Comparison of ENCODE assay signal across 9 mouse cellular contexts in the genomic region with DNA sequence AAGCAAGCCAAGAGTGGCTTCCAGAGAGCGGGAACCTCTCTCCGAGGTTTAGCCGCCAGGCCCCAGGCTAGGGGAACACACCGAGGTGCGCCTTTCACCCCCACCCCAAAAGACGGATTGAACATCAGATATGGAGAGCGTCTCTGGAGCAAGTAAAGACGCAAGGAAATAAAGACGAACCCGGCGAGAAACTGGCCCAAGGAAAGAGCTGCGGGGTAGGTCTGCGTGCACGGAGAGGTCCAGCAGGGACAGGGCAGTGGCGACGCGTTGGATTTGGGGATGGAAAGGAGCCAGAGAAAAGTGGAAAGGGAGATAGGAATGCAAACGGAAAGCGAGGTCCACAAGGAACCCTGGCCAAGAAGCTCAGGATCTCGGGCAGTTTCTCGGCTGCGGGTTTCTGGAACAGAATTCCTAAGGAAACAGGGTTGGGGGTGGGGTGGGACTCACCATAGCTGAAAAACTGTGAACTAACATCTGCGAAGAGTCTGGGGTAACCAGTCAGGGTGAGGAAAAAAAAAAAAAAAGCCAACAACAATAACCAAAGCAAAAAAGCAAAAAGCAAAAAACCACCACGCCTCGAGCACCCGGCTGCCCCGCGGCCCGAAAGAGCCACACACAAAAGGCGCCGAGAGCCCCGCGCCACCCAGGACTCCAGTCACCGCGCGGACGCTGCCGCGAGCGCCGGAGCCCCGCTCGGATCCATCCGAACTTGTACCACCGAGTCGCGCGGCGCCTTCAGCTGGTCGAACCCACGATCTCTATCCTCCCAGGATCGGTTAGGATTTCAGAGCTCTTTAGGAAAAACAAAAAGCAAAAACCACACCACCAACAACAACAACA. TPM values are rescaled to one million over a fixed set of nuclear protein-coding genes. Genes with fewer than 3 reads are reported as not detected.
DNase-seq lines count a peak whose midpoint lies in the region; ATAC-seq and TF ChIP-seq lines count a peak whose summit lies in the region.
"Had no signal": no experiment of that assay in that cellular context is flagged by ENCODE, and none has a peak within 500 bp of the region (broad histone marks: within the 10 kb centered on the region; RNA-seq: fewer than 3 reads in every experiment).

No protein-coding gene starts in this region.

- peaks cover 14% of the 10 kb centered on the region for H3K4me1 ChIP-seq in lung, embryonic 16.5 days (replicated peaks; ENCODE audit: control insufficient read depth, insufficient read depth, low read length)
- H3K4me1 ChIP-seq in embryonic facial prominence, embryonic 15.5 days = peaks cover 23% of the 10 kb centered on the region
- H3K4me1 ChIP-seq in intestine, embryonic 15.5 days (replicated peaks) = peaks cover 19% of the 10 kb centered on the region
- H3K4me1 ChIP-seq in small intestine, adult 2 months (ENCODE audit: control insufficient read depth, insufficient read depth, insufficient read length, low read length) = peaks cover 22% of the 10 kb centered on the region

- peak overlapping the region; percentile 83 for H3K4me2 ChIP-seq in lung, embryonic 16.5 days (ENCODE audit: low read depth, low read length)
- H3K4me2 ChIP-seq in embryonic facial prominence, embryonic 15.5 days (replicated peaks) = peak overlapping the region; percentile 64
- H3K4me2 ChIP-seq in intestine, embryonic 15.5 days (replicated peaks) = peak overlapping the region; percentile 81

- H3K27ac ChIP-seq in lung, embryonic 16.5 days (ENCODE audit: low read length) = no peak overlapping the region
- peak overlapping the region; percentile 94 for H3K27ac ChIP-seq in embryonic facial prominence, embryonic 15.5 days (replicated peaks)
- no peak overlapping the region for H3K27ac ChIP-seq in intestine, embryonic 15.5 days
- H3K27ac ChIP-seq in small intestine, adult 2 months (ENCODE audit: insufficient read depth, low read depth, low read length) = no peak overlapping the region

- peaks cover 76% of the 10 kb centered on the region for H3K27me3 ChIP-seq in lung, embryonic 16.5 days (ENCODE audit: control insufficient read depth, insufficient read depth, low read depth, low read length)
- peaks cover 47% of the 10 kb centered on the region for H3K27me3 ChIP-seq in embryonic facial prominence, embryonic 15.5 days
- H3K27me3 ChIP-seq in intestine, embryonic 15.5 days (replicated peaks) = peaks cover 78% of the 10 kb centered on the region
- H3K27me3 ChIP-seq in small intestine, adult 2 months (ENCODE audit: control insufficient read depth, insufficient read depth, low read length) = peaks cover 88% of the 10 kb centered on the region

- no peak overlapping the region for H3K9ac ChIP-seq in lung, embryonic 16.5 days (ENCODE audit: low read length)
- peak overlapping the region; percentile 54 for H3K9ac ChIP-seq in embryonic facial prominence, embryonic 15.5 days
- no peak overlapping the region for H3K9ac ChIP-seq in intestine, embryonic 15.5 days

- H3K9me3 ChIP-seq in lung, embryonic 16.5 days (ENCODE audit: control insufficient read depth, low read length) = no peaks in the 10 kb centered on the region
- no peaks in the 10 kb centered on the region for H3K9me3 ChIP-seq in embryonic facial prominence, embryonic 15.5 days (replicated peaks)
- no peaks in the 10 kb centered on the region for H3K9me3 ChIP-seq in intestine, embryonic 15.5 days

- H3K36me3 ChIP-seq in lung, embryonic 16.5 days (ENCODE audit: control insufficient read depth, insufficient read depth, low read length) = no peaks in the 10 kb centered on the region
- no peaks in the 10 kb centered on the region for H3K36me3 ChIP-seq in embryonic facial prominence, embryonic 15.5 days
- H3K36me3 ChIP-seq in intestine, embryonic 15.5 days = no peaks in the 10 kb centered on the region
- H3K36me3 ChIP-seq in small intestine, adult 2 months (ENCODE audit: control insufficient read depth, insufficient read depth, low read length) = no peaks in the 10 kb centered on the region

- ATAC-seq in lung, embryonic 16.5 days (ENCODE audit: low read depth) = no peak
- no peak for ATAC-seq in embryonic facial prominence, embryonic 15.5 days (ENCODE audit: insufficient number of reproducible peaks, low FRiP score, low TSS enrichment, low read depth)
- ATAC-seq in intestine, embryonic 15.5 days = no peak
- ATAC-seq in erythroid progenitor cell, adult 5-6 weeks (replicated peaks; ENCODE audit: low FRiP score, poor library complexity, severe bottlenecking) = no peak

- no peak for TF ChIP-seq CTCF in small intestine, adult 2 months (IDR thresholded peaks at IDR 0.05; ENCODE audit: extremely low read depth, insufficient read length, insufficient replicate concordance, low read depth, low read length)

- TF ChIP-seq POLR2A in small intestine, adult 2 months (IDR thresholded peaks at IDR 0.05; ENCODE audit: low read depth, low read length) = no peak

- WGBS in lung, embryonic 16.5 days = 1% methylated on average over 52 of the region's 52 CpGs
- WGBS in embryonic facial prominence, embryonic 15.5 days = under 1% methylated on average over 52 of the region's 52 CpGs
- WGBS in intestine, embryonic 15.5 days = under 1% methylated on average over 52 of the region's 52 CpGs
- 4% methylated on average over 52 of the region's 52 CpGs for WGBS in small intestine, adult 2 months

- peak overlapping the region; percentile 59 for H3K4me3 ChIP-seq in lung, embryonic 16.5 days (ENCODE audit: low read length)
- H3K4me3 ChIP-seq in embryonic facial prominence, embryonic 15.5 days (replicated peaks) = peak overlapping the region; percentile 60
- H3K4me3 ChIP-seq in intestine, embryonic 15.5 days (replicated peaks) = peak overlapping the region; percentile 41
- peak overlapping the region; percentile 35 for H3K4me3 ChIP-seq in small intestine, adult 2 months (ENCODE audit: low read depth, low read length)

- no peak for DNase-seq in lung, postnatal 25 days (ENCODE audit: low spot score)
- DNase-seq in right cerebral cortex, postnatal 14 days = no peak
- no peak for DNase-seq in thymus, postnatal 36 days

RNA-seq across cellular contexts. Expression of gene Tfap2a, which starts 8.4 kb away (rescaled TPM):
- 0.10 and 0.34 TPM in 2 replicates for polyA plus RNA-seq in lung, embryonic 16.5 days (2015; fragmentation: Nextera tagmentation; extraction: Ambion mirVana)
- polyA plus RNA-seq in embryonic facial prominence, embryonic 15.5 days (2015; fragmentation: Nextera tagmentation; extraction: Ambion mirVana) = 13.4 and 15.4 TPM in 2 replicates
- polyA plus RNA-seq in intestine, embryonic 15.5 days (2015; fragmentation: Nextera tagmentation; extraction: Ambion mirVana) = 0.19 and 0.21 TPM in 2 replicates
- 0.04 TPM in 1 of 2 replicates, not detected in the other for polyA plus RNA-seq in small intestine, adult 2 months (2012; rRNA removed)
- total RNA-seq in erythroid progenitor cell, adult 5-6 weeks (2015; ENCODE audit: low replicate concordance) = not detected in 2 replicates
- not detected in 2 replicates for total RNA-seq in erythroid progenitor cell, adult 5-6 weeks (2017; ENCODE audit: low replicate concordance)
- total RNA-seq: neutrophil, adult 5-6 weeks had no signal

Comparison
In these comparisons a context has a peak if more than half of its experiments do, and no peak if none do; other contexts are left out.
1. RNA of gene Tfap2a, which starts 8.4 kb away (polyA plus RNA-seq): 13.4 to 15.4 TPM in embryonic facial prominence, embryonic 15.5 days; 0.19 to 0.21 TPM in intestine, embryonic 15.5 days, 0.10 to 0.34 TPM in lung, embryonic 16.5 days and 0.04 TPM in small intestine, adult 2 months; every median in the first group is over 10 times any median in the second.
2. Peak in every context shown above with its lines, with median percentiles within 50 percentile points of each other: H3K4me2 ChIP-seq and H3K4me3 ChIP-seq.